Mouse (Mus musculus): Measurements from ENCODE around the gene Gm3532. TPM values are rescaled to one million over a fixed set of nuclear protein-coding genes. Genes with fewer than 3 reads are reported as not detected.
"Not testable (repeated sequence)": the region's sequence is repeated elsewhere in the genome, so short reads cannot be mapped to it uniquely, and the experiment has no call there.

The Gm3532 gene
- not detected in 2 replicates for polyA plus RNA-seq (2014; fragmentation: Nextera tagmentation; extraction: Ambion mirVana)

DNA sequence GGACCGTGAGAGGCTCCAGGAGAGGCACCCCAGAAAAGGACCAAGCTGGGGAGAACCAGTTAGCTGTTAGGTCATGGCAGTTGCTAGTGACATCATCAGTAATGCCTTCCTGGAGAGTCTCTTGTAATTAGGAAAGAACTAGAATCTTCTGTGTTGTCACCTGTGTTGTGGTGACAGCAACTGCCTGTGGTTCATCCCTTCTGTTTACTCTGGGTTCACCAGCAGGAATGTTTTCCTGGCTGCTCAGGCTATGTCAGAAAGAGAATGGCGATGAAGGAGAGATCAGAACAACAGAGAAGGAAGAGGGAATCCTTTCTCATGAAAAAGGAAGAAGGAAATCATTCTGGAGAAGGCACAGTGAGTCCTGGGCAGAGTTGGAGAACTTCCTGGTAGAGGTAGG is at the start of gene Gm3532:
Gene Gm3532, plus strand, starts transcription at position 301 of the 400 bp plus-strand sequence.
- H3K36me3 ChIP-seq (ENCODE audit: control insufficient read depth, insufficient read depth, low read length); H3K4me1 ChIP-seq (replicated peaks; ENCODE audit: control insufficient read depth, insufficient read depth, low read length); H3K4me3 ChIP-seq (ENCODE audit: low read depth, low read length); H3K27ac ChIP-seq (ENCODE audit: low read depth, low read length); ATAC-seq (ENCODE audit: low FRiP score); H3K9ac ChIP-seq (ENCODE audit: low read depth, low read length); DNase-seq (ENCODE audit: low spot score); H3K9me3 ChIP-seq (ENCODE audit: control insufficient read depth, low read length); H3K4me2 ChIP-seq (replicated peaks; ENCODE audit: low read depth, low read length); H3K27me3 ChIP-seq (ENCODE audit: control insufficient read depth, insufficient read depth, low read length): not testable (repeated sequence)
- no CpG with 5 or more reads among the region's 2 CpGs for WGBS

DNA sequence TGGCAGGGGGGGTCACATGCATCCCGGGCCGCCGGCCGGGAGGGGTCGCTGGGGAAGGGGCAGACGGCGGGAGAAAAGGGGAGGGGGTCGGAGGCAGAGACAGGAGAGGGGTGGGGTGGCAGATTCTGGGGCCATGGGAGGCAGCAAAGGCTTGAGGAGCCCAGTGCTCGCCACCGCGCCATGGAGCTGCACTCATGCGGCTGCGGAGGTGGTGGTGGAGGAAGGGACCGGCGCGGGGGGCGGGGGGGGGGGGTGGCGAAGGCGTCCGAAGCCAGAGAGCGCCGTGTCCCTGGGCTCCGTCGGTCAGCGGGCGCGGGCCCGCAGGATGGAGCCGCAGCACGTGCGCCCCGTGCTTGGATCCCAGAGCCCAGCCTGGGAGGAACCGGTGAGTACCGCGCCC is 36.9 kb upstream of the Gm3532 start, which contains the start of gene Gm3488:
Gene Gm3488, plus strand, starts transcription at position 301 of the 400 bp plus-strand sequence.
- H3K36me3 ChIP-seq (ENCODE audit: control insufficient read depth, insufficient read depth, low read length); H3K4me3 ChIP-seq (ENCODE audit: low read depth, low read length); DNase-seq (ENCODE audit: low spot score); H3K27me3 ChIP-seq (ENCODE audit: control insufficient read depth, insufficient read depth, low read length); H3K4me2 ChIP-seq (replicated peaks; ENCODE audit: low read depth, low read length); H3K4me1 ChIP-seq (replicated peaks; ENCODE audit: control insufficient read depth, insufficient read depth, low read length); H3K27ac ChIP-seq (ENCODE audit: low read depth, low read length); ATAC-seq (ENCODE audit: low FRiP score); H3K9ac ChIP-seq (ENCODE audit: low read depth, low read length); H3K9me3 ChIP-seq (ENCODE audit: control insufficient read depth, low read length): not testable (repeated sequence)
- no CpG with 5 or more reads among the region's 35 CpGs for WGBS

Other genes starting within 250 kb of the Gm3532 start
- not detected in 2 replicates for gene Gm3542, start 203.6 kb upstream of the Gm3532 start, polyA plus RNA-seq (2014; fragmentation: Nextera tagmentation; extraction: Ambion mirVana)
- gene Gm3500, start 149.4 kb upstream of the Gm3532 start, polyA plus RNA-seq (2014; fragmentation: Nextera tagmentation; extraction: Ambion mirVana), result 0.14 TPM in 1 of 2 replicates, not detected in the other
- gene Gm3194, start 83.0 kb upstream of the Gm3532 start, polyA plus RNA-seq (2014; fragmentation: Nextera tagmentation; extraction: Ambion mirVana), result 0.98 and 1.3 TPM in 2 replicates
- gene Gm8246, start 60.7 kb upstream of the Gm3532 start, polyA plus RNA-seq (2014; fragmentation: Nextera tagmentation; extraction: Ambion mirVana), result not detected in 2 replicates
- gene Gm3187, start 54.3 kb upstream of the Gm3532 start, polyA plus RNA-seq (2014; fragmentation: Nextera tagmentation; extraction: Ambion mirVana), result not detected in 2 replicates
- 2.0 and 2.5 TPM in 2 replicates for gene Gm3488, start 36.8 kb upstream of the Gm3532 start, polyA plus RNA-seq (2014; fragmentation: Nextera tagmentation; extraction: Ambion mirVana)
- not detected in 2 replicates for gene Gm8265, start 94.5 kb downstream of the Gm3532 start, polyA plus RNA-seq (2014; fragmentation: Nextera tagmentation; extraction: Ambion mirVana)
- gene Gm9603, start 149.0 kb downstream of the Gm3532 start, polyA plus RNA-seq (2014; fragmentation: Nextera tagmentation; extraction: Ambion mirVana), result not detected in 2 replicates
- gene Gm3373, start 203.1 kb downstream of the Gm3532 start, polyA plus RNA-seq (2014; fragmentation: Nextera tagmentation; extraction: Ambion mirVana), result 0.12 TPM in 1 of 2 replicates, not detected in the other

All from hindbrain, embryonic 11.5 days (tissue).